Mouse (Mus musculus) stomach, postnatal 0 days (tissue): ENCODE results near the gene Eif4h.

ENCODE experiments used
- CTCF ChIP-seq: IDR thresholded peaks from 2 replicates; pipeline ENCODE4 v1.5.1; 2016; ENCODE audit warnings: antibody characterized with exemption, low read depth, mild to moderate bottlenecking, moderate library complexity
- EP300 ChIP-seq: optimal IDR thresholded peaks from 2 replicates; pipeline ENCODE3; 2016; ENCODE audit warnings: antibody characterized with exemption

DNA sequence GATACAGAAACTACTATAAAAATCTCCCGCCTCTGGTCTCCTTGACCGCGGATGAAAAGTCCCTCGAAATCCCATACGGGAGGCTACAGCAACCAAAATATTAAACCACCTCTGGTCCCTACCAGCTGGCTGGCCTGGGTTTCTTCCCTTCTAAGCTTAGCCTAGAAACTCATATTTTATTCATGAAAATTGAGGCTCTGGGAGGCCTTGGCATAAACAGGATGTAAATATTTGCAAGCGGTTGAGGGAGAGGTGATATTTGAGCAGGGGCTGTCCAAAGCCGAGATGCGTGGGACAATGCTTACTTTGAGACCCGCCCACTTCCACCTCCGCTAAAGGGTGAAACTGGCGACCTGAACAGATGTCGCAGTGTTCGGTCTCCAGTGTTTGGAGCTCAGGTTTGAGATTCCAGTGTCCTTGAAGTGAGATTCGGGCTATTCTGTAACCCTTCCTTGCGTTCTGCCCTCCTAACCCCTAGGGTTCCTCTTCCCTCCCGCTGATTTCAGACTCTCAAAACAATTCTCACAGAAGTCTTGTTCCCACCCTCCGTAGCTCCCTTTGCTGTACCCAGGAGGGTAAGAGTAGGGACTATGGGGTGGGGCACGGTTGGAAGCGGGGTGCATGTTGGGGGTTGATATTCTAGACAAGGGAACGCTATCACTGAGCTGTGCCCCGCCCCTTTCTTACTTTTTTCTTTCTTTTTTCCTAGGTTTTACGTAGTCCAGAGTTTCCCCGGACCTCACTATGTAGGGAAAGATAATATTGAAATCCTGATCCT lies 67.4 kb downstream of the Eif4h start:
- TF ChIP-seq CTCF (no peak), EP300 (no peak)
